Mouse (Mus musculus): ENCODE measurements around the gene Gm813. TPM values are rescaled to one million over a fixed set of nuclear protein-coding genes. Genes with fewer than 3 reads are reported as not detected.

Gm813 gene
- polyA plus RNA-seq, 1 experiment from 2014 or later: not detected

- Histone ChIP-seq H3K27ac (ENCODE audit: low read depth, low read length) (no peak overlapping the region), H3K4me2 (replicated peaks; ENCODE audit: low read depth, low read length) (no peak overlapping the region), H3K4me3 (ENCODE audit: low read length) (no peak overlapping the region), H3K4me1 (ENCODE audit: control insufficient read depth, insufficient read depth, low read length) (no peaks in the 10 kb centered on the region), H3K9me3 (ENCODE audit: control insufficient read depth, low read length) (no peaks in the 10 kb centered on the region), H3K9ac (ENCODE audit: low read depth, low read length) (no peak overlapping the region), H3K36me3 (ENCODE audit: control insufficient read depth, insufficient read depth, low read length) (no peaks in the 10 kb centered on the region), H3K27me3 (ENCODE audit: control insufficient read depth, insufficient read depth, low read length) (no peaks in the 10 kb centered on the region)
- WGBS: 88% methylated on average over 6 of the region's 6 CpGs
- ATAC-seq (ENCODE audit: low FRiP score, low TSS enrichment): no peak
These were observed 42.6 kb downstream of the Gm813 start for GRCm38 (mm10) chr16:58573949-58574722.

GRCm38 (mm10) chr16:58570694-58571264, 46.0 kb downstream of the Gm813 start:
- ATAC-seq (ENCODE audit: low FRiP score, low TSS enrichment): no peak
- H3K4me3 ChIP-seq (ENCODE audit: low read length): no peak overlapping the region
- no peaks in the 10 kb centered on the region for H3K9me3 ChIP-seq (ENCODE audit: control insufficient read depth, low read length)
- no peak overlapping the region for H3K27ac ChIP-seq (ENCODE audit: low read depth, low read length)
- no peaks in the 10 kb centered on the region for H3K27me3 ChIP-seq (ENCODE audit: control insufficient read depth, insufficient read depth, low read length)
- H3K4me1 ChIP-seq (ENCODE audit: control insufficient read depth, insufficient read depth, low read length): no peaks in the 10 kb centered on the region
- H3K4me2 ChIP-seq (replicated peaks; ENCODE audit: low read depth, low read length): no peak overlapping the region
- H3K36me3 ChIP-seq (ENCODE audit: control insufficient read depth, insufficient read depth, low read length): no peaks in the 10 kb centered on the region
- no peak overlapping the region for H3K9ac ChIP-seq (ENCODE audit: low read depth, low read length)

Other genes with a start within 250 kb of the Gm813 start
- gene Dcbld2, start 208.5 kb downstream of the Gm813 start, polyA plus RNA-seq (2014; fragmentation: Nextera tagmentation; extraction: Ambion mirVana): 8.0 and 9.3 TPM in 2 replicates
- gene St3gal6, start 92.7 kb downstream of the Gm813 start, polyA plus RNA-seq (2014; fragmentation: Nextera tagmentation; extraction: Ambion mirVana): 46.9 and 56.9 TPM in 2 replicates
- gene E330017A01Rik, start 21.8 kb upstream of the Gm813 start, polyA plus RNA-seq (2014; fragmentation: Nextera tagmentation; extraction: Ambion mirVana): 0.17 and 0.39 TPM in 2 replicates
- gene Cpox, start 53.3 kb upstream of the Gm813 start, polyA plus RNA-seq (2014; fragmentation: Nextera tagmentation; extraction: Ambion mirVana): 22.3 and 29.6 TPM in 2 replicates
- gene Gpr15, start 102.1 kb upstream of the Gm813 start, polyA plus RNA-seq (2014; fragmentation: Nextera tagmentation; extraction: Ambion mirVana): 0.11 TPM in 1 of 2 replicates, not detected in the other
- 106 and 125 TPM in 2 replicates for gene Cldnd1, start 110.9 kb upstream of the Gm813 start, polyA plus RNA-seq (2014; fragmentation: Nextera tagmentation; extraction: Ambion mirVana)
- gene Olfr172, start 146.2 kb upstream of the Gm813 start, polyA plus RNA-seq (2014; fragmentation: Nextera tagmentation; extraction: Ambion mirVana): not detected in 2 replicates
- gene Olfr173, start 183.3 kb upstream of the Gm813 start, polyA plus RNA-seq (2014; fragmentation: Nextera tagmentation; extraction: Ambion mirVana): not detected in 2 replicates
- not detected in 2 replicates for gene Olfr175-ps1, start 209.8 kb upstream of the Gm813 start, polyA plus RNA-seq (2014; fragmentation: Nextera tagmentation; extraction: Ambion mirVana)